ENCODE assay signal across 8 mouse cellular contexts in genomic region chr9:43210771-43211450, GRCm38 (mm10). TPM values are rescaled to one million over a fixed set of nuclear protein-coding genes. Genes with fewer than 3 reads are reported as not detected.
DNase-seq lines count a peak whose midpoint lies in the region; ATAC-seq and TF ChIP-seq lines count a peak whose summit lies in the region.

No protein-coding gene starts in this region.

- DNase-seq in thymus, adult 2 months = peak; percentile 28
- DNase-seq in thymus, adult 18-20 months = no peak
- DNase-seq in cerebellum, postnatal 25 days = peak; percentile 51 to 69
- no peak for DNase-seq in heart, embryonic 10.5 days (ENCODE audit: low spot score)
- peak; percentile 49 to 68 for DNase-seq in kidney, adult 8-10 months
- DNase-seq in lung, embryonic 14.5 days = peak; percentile 89
- DNase-seq in retina, postnatal 7 days (ENCODE audit: low read depth, low spot score) = peak; percentile 54

- H3K27ac ChIP-seq in thymus, adult 2 months (ENCODE audit: control insufficient read depth, insufficient read depth, low read length) = no peak overlapping the region
- H3K27ac ChIP-seq in heart, embryonic 10.5 days = 0 out of 2 replicates have a peak overlapping the region, but pooled peaks have one; percentile 5
- peak overlapping the region; percentile 25 for H3K27ac ChIP-seq in lung, embryonic 14.5 days (ENCODE audit: low read depth)

- H3K4me3 ChIP-seq in thymus, adult 2 months (ENCODE audit: control insufficient read depth, insufficient read depth, low read length) = no peak overlapping the region
- H3K4me3 ChIP-seq in heart, embryonic 10.5 days = no peak overlapping the region
- no peak overlapping the region for H3K4me3 ChIP-seq in lung, embryonic 14.5 days (ENCODE audit: low read depth, low read length)

- H3K9ac ChIP-seq in lung, embryonic 14.5 days = no peak overlapping the region

- no peaks in the 10 kb centered on the region for H3K36me3 ChIP-seq in thymus, adult 2 months (ENCODE audit: control insufficient read depth, insufficient read depth, low read length)
- no peaks in the 10 kb centered on the region for H3K36me3 ChIP-seq in heart, embryonic 10.5 days
- H3K36me3 ChIP-seq in lung, embryonic 14.5 days (ENCODE audit: insufficient read depth) = no peaks in the 10 kb centered on the region

- no peak for TF ChIP-seq CTCF in thymus, adult 2 months (IDR thresholded peaks at IDR 0.05; ENCODE audit: borderline replicate concordance, control insufficient read depth, extremely low read depth, insufficient read depth, low read length, poor library complexity)
- TF ChIP-seq CTCF in lung, embryonic 14.5 days (IDR thresholded peaks at IDR 0.05; ENCODE audit: low read depth) = peak; percentile 91

- peak; percentile 72 for ATAC-seq in lung, embryonic 14.5 days (ENCODE audit: insufficient read depth)
- no peak for ATAC-seq in activated CD4-positive, CD25-positive, alpha-beta regulatory T cell, adult 4 months

- peak overlapping the region; percentile 34 for H3K4me2 ChIP-seq in lung, embryonic 14.5 days

- H3K9me3 ChIP-seq in heart, embryonic 10.5 days = no peaks in the 10 kb centered on the region
- no peaks in the 10 kb centered on the region for H3K9me3 ChIP-seq in lung, embryonic 14.5 days (ENCODE audit: low read depth, low read length)

- no peaks in the 10 kb centered on the region; the same call in 1 of the 2 replicates for H3K27me3 ChIP-seq in thymus, adult 2 months (ENCODE audit: control insufficient read depth, insufficient read depth, low read length)
- peaks cover 30% of the 10 kb centered on the region for H3K27me3 ChIP-seq in heart, embryonic 10.5 days (ENCODE audit: insufficient read depth, poor library complexity, severe bottlenecking)
- H3K27me3 ChIP-seq in lung, embryonic 14.5 days (ENCODE audit: insufficient read depth, low read length) = peaks cover 3% of the 10 kb centered on the region

- WGBS in thymus, adult 2 months = 28% methylated on average over 11 of the region's 11 CpGs
- WGBS in heart, embryonic 10.5 days = 23% methylated on average over 11 of the region's 11 CpGs
- 15% methylated on average over 11 of the region's 11 CpGs for WGBS in lung, embryonic 14.5 days

- TF ChIP-seq POLR2A in thymus, adult 2 months (IDR thresholded peaks at IDR 0.05; ENCODE audit: control insufficient read depth, extremely low read depth, insufficient read depth, low read length, poor library complexity) = no peak

- H3K4me1 ChIP-seq in thymus, adult 2 months (replicated peaks; ENCODE audit: control insufficient read depth, insufficient read depth, low read length) = no peaks in the 10 kb centered on the region
- peaks cover 27% of the 10 kb centered on the region for H3K4me1 ChIP-seq in heart, embryonic 10.5 days
- no peaks in the 10 kb centered on the region for H3K4me1 ChIP-seq in lung, embryonic 14.5 days (ENCODE audit: insufficient read depth)

RNA-seq across cellular contexts. Expression of gene Pou2f3, which starts 0.7 kb away (rescaled TPM):
- polyA plus RNA-seq in thymus, adult 2 months (2012; rRNA removed) = 1.3 and 1.7 TPM in 2 replicates
- 0.10 TPM in 1 of 2 replicates, not detected in the other for polyA plus RNA-seq in heart, embryonic 10.5 days (2016; fragmentation: Nextera tagmentation; extraction: Ambion mirVana)
- 0.08 and 0.16 TPM in 2 replicates for polyA plus RNA-seq in lung, embryonic 14.5 days (2014; fragmentation: Nextera tagmentation; extraction: Ambion mirVana)
- polyA plus RNA-seq in activated CD4-positive, CD25-positive, alpha-beta regulatory T cell, adult 4 months (2017; shearing (Covaris generic)) = not detected

RNA-seq across cellular contexts. Expression of gene Oaf, which starts 28.8 kb away (rescaled TPM):
- 10.2 and 10.8 TPM in 2 replicates for polyA plus RNA-seq in thymus, adult 2 months (2012; rRNA removed)
- 31.1 and 39.8 TPM in 2 replicates for polyA plus RNA-seq in heart, embryonic 10.5 days (2016; fragmentation: Nextera tagmentation; extraction: Ambion mirVana)
- 84.5 and 95.4 TPM in 2 replicates for polyA plus RNA-seq in lung, embryonic 14.5 days (2014; fragmentation: Nextera tagmentation; extraction: Ambion mirVana)
- under 1 TPM; 0.69 to 0.98 TPM for polyA plus RNA-seq in activated CD4-positive, CD25-positive, alpha-beta regulatory T cell, adult 4 months (2017; shearing (Covaris generic))

Comparison
In these comparisons a context has a peak if more than half of its experiments do, and no peak if none do; other contexts are left out.
1. DNase-seq: peak in thymus, adult 2 months (single experiment), cerebellum, postnatal 25 days (2 of 2), kidney, adult 8-10 months (2 of 2), lung, embryonic 14.5 days (single experiment) and retina, postnatal 7 days (single experiment); none in thymus, adult 18-20 months (0 of 2) and heart, embryonic 10.5 days (single experiment).